Mouse (Mus musculus) gastrocnemius, postnatal 10 days (tissue): Measurements from ENCODE around the gene Slain2. TPM values are rescaled to one million over a fixed set of nuclear protein-coding genes. Genes with fewer than 3 reads are reported as not detected.
A peak's percentile ranks its signal among the peaks of the same experiment; 100 is the strongest.
"Not testable (repeated sequence)": the region's sequence is repeated elsewhere in the genome, so short reads cannot be mapped to it uniquely, and the experiment has no call there.

Source experiments
- DNase-seq: peaks from one replicate; pipeline ENCODE4 v3.0.0; 2021; ENCODE audit warnings: mixed read lengths
- total RNA-seq, 2 experiments: library from RNA; stranded (reverse); gene quantifications; 2 replicates each; pipeline ENCODE4 v1.2.3; 2021

Gene Slain2
- total RNA-seq, 2 experiments from 2014 or later, result 80.4 to 87.9 TPM

- not testable (repeated sequence) for DNase-seq
Measured at GRCm38 (mm10) chr5:73012884-73013610, 98.9 kb downstream of the Slain2 start.

GRCm38 (mm10) chr5:73013611-73014287 is 99.6 kb downstream of the Slain2 start:
- peak; percentile 16 for DNase-seq

- DNase-seq, result no peak
Measured at GRCm38 (mm10) chr5:73014745-73015144, 100.6 kb downstream of the Slain2 start.

- DNase-seq, result no peak
Measured at GRCm38 (mm10) chr5:73023801-73024200, 109.7 kb downstream of the Slain2 start.

Other genes starting within 250 kb of the Slain2 start
- not detected for gene Txk, start 161.5 kb upstream of the Slain2 start, total RNA-seq
- gene Tec, start 45.8 kb upstream of the Slain2 start, total RNA-seq, result 1 to 10 TPM; 2.3 to 4.3 TPM
- not detected for gene Gm10135, start 60.4 kb downstream of the Slain2 start, total RNA-seq
- not detected for gene Slc10a4, start 92.6 kb downstream of the Slain2 start, total RNA-seq